Mouse (Mus musculus): ENCODE measurements at regions not wholly inside any gene's neighbourhood (a gene's known extent, or its start where the extent isn't known, plus 50 kb on each side); places are given as distances from the start of the nearest gene placed in this dataset.

GRCm38 (mm10) chr12:107658821-107659220, 170.4 kb downstream of the 3110018I06Rik start:
- no peak for DNase-seq

GRCm38 (mm10) chr12:107662624-107663023, 174.2 kb downstream of the 3110018I06Rik start:
- DNase-seq: no peak

DNA sequence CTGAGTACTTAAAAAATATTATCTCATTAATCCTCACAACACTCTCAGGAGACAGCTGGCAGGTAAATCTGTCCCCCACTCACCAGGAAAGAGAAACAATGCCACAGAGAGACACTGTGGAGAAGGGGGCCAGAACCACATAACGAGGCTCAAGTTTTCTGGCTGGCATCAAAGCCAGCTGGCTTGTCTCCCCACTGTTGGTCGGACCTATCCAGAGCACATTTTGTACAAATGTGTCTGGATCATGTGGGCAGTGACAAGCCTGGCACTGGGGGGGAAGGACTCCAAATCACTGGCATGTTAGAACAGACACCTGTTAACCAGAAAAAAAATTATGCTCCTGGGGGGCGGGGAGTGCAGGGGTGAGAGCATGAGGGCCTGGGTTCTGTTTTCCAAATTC, 179.4 kb downstream of the 3110018I06Rik start:
- DNase-seq: no peak

GRCm38 (mm10) chr12:107669046-107669445, 180.6 kb downstream of the 3110018I06Rik start:
- DNase-seq: no peak

DNA sequence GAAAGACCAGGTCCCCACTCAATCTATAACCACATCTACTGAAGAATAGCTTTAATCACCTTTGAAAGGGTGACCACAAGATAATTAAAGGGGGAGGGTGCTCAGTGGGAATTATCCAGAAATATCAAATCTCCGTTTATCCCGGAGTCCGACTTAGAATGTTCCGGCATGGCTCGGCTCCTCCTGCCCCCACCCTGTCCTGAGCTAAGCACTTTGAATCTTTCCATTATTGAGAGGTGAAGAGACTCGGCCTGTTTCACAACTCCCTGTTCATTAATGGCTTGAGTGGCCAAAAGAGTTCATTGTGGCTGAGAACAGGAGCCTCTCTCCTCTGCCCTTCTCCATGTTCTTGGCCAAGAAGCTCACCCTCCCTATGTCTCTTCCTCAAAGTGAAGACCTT, 181.0 kb downstream of the 3110018I06Rik start:
- DNase-seq: no peak

DNA sequence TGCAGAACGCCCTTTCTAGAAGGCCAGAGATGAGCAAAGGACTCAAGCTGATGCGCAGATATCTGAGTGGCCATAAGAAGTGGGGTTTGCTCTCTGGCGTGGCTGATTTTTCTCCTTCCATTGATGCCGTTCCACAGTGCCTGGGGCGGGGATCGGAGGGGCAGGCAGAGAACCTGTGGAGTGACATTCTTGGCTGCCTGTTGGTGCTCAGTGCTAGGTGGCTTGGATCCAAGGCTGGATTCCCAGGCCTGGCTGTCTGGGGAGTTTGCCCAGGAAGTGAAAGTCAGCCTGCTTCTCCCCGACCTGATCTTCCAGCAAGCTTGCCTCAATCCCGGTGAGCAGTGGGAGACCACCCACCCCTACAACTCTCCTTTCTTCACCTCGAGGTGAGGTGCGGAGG, 181.5 kb downstream of the 3110018I06Rik start:
- DNase-seq: no peak

- DNase-seq: no peak
Observed at GRCm38 (mm10) chr12:107677076-107677475, 188.6 kb downstream of the 3110018I06Rik start.

DNA sequence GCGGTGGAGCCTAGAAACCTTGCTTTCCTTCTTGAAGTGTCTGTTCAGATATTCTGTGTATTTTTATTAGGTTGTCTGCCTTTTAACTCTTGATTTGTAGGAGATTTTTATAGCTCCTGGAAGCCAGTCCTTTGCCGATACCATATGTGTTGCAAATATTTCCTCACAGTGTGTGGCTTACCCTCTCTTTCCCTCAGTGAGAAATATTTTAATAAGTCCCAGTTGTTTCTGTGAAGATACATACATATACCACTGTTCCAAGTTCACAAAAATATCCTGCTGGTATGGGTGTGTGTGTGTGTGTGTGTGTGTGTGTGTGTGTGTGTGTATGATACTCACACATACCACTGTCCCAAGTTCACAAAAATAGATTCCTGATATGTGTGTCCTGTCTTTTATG, 199.0 kb downstream of the 3110018I06Rik start:
- DNase-seq: no peak

DNA sequence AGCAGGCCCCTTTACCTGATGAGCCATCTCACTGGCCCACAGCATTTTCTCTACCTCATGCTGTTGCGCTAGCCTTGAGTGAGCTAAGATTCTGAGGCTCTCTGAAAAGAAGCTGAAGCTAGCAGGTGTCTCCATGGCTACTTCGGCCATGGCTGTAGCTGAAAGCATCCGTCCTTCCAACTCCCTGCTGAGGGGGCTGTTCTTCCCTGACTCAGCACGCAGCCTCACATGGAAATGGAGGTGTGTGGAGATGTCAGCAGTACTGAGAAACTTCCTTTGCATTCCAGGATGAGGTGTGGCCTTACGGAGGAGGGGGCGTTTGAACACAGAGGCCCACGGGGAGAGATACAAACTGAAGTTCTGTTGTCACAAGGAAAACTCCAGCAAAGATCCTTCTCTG, 201.0 kb downstream of the 3110018I06Rik start:
- DNase-seq: no peak

DNA sequence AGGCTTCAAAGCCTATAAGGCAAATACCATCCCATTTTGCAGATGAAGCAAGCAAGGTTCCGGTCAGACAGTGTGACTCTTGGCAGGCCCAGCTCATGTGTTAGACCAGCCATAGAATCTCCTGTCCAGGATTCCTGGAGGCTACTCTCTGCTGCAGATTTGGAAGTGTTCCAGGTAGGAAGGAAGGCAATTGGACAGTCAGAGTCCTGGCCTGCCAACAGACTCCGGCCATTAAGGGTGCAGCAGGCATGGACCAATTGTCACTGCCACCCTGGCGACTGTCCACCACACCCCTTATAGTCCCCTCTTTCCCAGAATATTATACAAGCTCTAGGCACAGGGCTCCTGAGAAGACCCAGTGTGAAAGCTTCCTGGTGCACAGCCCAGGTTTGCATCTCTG, 201.6 kb downstream of the 3110018I06Rik start:
- DNase-seq: no peak

GRCm38 (mm10) chr12:107693693-107694092, 205.3 kb downstream of the 3110018I06Rik start:
- DNase-seq: no peak

GRCm38 (mm10) chr12:107695014-107695413, 206.6 kb downstream of the 3110018I06Rik start:
- DNase-seq: no peak

- no peak for DNase-seq
Observed at GRCm38 (mm10) chr12:107695438-107696267, 207.2 kb downstream of the 3110018I06Rik start.

GRCm38 (mm10) chr12:107700317-107700716, 211.9 kb downstream of the 3110018I06Rik start:
- DNase-seq: no peak

GRCm38 (mm10) chr12:107700868-107701597, 212.6 kb downstream of the 3110018I06Rik start:
- DNase-seq: no peak

GRCm38 (mm10) chr12:107708812-107709211, 220.4 kb downstream of the 3110018I06Rik start:
- no peak for DNase-seq

GRCm38 (mm10) chr12:107711017-107711416, 222.6 kb downstream of the 3110018I06Rik start:
- no peak for DNase-seq

- DNase-seq: no peak
Observed at GRCm38 (mm10) chr12:107711675-107712074, 223.2 kb downstream of the 3110018I06Rik start.

- DNase-seq: no peak
Observed at GRCm38 (mm10) chr12:107713191-107713590, 224.8 kb downstream of the 3110018I06Rik start.

DNA sequence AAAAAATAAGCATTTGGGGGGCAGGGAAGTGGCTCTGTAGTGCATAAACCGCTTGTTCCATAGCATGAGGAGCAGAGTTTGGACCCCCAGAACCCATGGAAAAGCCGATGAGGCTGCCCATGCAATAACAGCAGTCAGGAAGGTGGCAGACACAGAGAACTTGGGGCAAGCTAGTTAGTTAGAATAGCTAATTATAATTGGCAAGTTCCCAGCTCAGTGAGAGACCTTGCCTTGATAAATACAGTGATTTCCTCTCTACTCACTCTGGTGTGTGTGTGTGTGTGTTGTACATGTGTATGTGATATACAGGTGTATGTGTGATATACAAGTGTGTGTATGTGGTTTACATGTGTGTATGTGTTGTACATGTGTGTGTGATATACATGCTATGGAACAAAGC, 226.4 kb downstream of the 3110018I06Rik start:
- no peak for DNase-seq

DNA sequence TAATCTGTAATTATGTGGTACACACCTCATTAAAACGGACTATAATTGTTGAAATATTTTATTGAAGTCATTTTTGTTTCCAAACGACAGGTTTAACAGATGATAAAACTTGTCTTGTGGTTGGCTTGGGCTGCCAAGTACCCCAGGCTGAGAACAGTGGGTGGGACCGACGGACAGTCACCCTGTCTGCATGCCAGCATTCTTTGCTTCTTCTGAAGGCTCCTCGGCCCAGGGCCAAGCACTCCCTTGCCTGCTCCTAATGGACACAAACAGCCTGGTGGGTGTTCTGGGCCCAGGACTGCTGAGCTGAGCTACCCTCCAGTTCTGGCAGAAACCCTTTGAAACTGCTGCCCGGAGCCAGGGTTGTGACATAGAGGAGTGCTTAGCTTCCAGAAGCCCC, 227.4 kb downstream of the 3110018I06Rik start:
- DNase-seq: no peak

DNA sequence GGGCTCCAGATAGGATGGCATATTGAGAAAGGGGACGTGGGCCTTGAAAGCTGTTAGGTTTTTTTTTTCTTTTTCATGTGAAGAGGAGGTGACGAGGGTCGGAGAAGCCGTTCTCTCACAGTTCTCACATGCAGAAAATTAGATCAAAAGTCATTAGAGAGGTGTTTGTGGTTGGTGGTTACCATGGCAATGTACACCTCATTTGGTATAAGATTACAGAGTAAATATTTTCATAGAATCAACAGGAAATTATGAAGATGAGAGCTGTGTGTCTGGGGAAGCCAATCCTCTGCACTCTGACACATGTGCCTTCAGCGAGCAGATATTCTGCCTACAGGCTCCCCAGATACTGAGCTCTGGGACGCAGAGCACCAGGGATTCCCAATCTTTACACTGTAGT, 232.5 kb downstream of the 3110018I06Rik start:
- DNase-seq: no peak

DNA sequence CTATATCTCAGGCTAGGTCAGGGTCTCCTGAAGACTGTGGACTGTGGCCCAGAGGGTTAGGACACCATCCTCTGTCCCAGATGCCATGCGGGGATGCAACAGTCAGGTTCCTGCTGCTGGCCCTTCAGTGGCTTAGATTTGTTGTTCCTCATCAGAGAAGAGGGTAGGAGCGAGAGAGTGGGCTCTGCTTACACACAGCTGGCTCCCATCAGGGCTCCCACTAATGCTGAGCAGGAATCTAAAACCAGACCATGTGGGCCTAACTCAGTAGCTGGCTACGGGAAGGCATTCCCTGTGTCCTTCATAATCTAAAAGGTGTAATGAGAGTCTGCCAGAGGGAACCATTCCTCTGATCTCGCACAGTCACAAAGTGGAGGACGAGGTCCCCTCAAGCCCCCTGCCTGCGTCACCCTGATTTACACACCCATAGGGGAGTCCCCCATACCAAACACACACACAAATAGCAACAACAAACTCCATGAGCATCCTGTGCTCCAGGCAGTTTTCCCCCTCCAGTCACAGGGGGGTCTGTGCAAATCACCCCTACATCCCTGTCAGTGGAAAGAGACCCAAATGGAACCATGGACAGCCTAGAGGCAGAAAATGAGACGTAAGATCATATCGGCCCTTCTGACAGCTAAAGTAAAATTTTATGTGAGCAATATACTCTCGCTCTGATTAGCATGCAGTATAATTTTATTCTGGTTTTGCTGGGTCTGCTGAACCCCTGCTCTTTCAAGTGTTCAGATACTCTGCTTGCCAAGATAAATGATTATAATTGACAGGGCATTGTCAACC, 234.8 kb downstream of the 3110018I06Rik start:
- no peak for DNase-seq

Data from cerebellum, adult 11 months (tissue).